ENCODE assay signal across 9 mouse cellular contexts in genomic region chr15:64434502-64434901, GRCm38 (mm10).
A peak's percentile ranks its signal among the peaks of the same experiment; 100 is the strongest.
DNase-seq lines count a peak whose midpoint lies in the region; ATAC-seq and TF ChIP-seq lines count a peak whose summit lies in the region.
"Had no signal": no experiment of that assay in that cellular context is flagged by ENCODE, and none has a peak within 500 bp of the region (broad histone marks: within the 10 kb centered on the region; RNA-seq: fewer than 3 reads in every experiment).

No protein-coding gene starts in this region.

- H3K27ac ChIP-seq in forebrain, embryonic 16.5 days (ENCODE audit: low read length), result no peak overlapping the region
- H3K27ac ChIP-seq in left cerebral cortex, adult 2 months, result peak overlapping the region; percentile 0; the same call in 1 of the 2 replicates
- H3K27ac ChIP-seq: embryonic facial prominence, embryonic 12.5 days had no signal

- H3K9ac ChIP-seq in forebrain, embryonic 16.5 days (replicated peaks; ENCODE audit: low read depth, low read length), result no peak overlapping the region
- H3K9ac ChIP-seq: embryonic facial prominence, embryonic 12.5 days had no signal

- TF ChIP-seq CTCF in left cerebral cortex, adult 2 months (IDR thresholded peaks at IDR 0.05), result no peak

- 0% methylated on average over 3 of the region's 3 CpGs for WGBS in forebrain, embryonic 16.5 days

- peaks cover 8% of the 10 kb centered on the region for H3K4me1 ChIP-seq in forebrain, embryonic 16.5 days (replicated peaks; ENCODE audit: control insufficient read depth, insufficient read depth, low read length)
- H3K4me1 ChIP-seq: embryonic facial prominence, embryonic 12.5 days had no signal

- H3K9me3 ChIP-seq in forebrain, embryonic 16.5 days (ENCODE audit: control insufficient read depth, low read length), result no peaks in the 10 kb centered on the region
- H3K9me3 ChIP-seq: embryonic facial prominence, embryonic 12.5 days had no signal

- H3K36me3 ChIP-seq in forebrain, embryonic 16.5 days (ENCODE audit: control insufficient read depth, insufficient read depth), result no peaks in the 10 kb centered on the region
- H3K36me3 ChIP-seq: embryonic facial prominence, embryonic 12.5 days had no signal

- ATAC-seq in forebrain, embryonic 16.5 days, result peak; percentile 88
- ATAC-seq in erythroblast, adult 5-6 weeks (replicated peaks; ENCODE audit: low FRiP score, poor library complexity, severe bottlenecking), result no peak

- intact Hi-C loops in left cerebral cortex, adult 2 months (cut with DNase I), result loop anchor here (1.0 kb wide), 1 partner anchor 48 kb away; no protein-coding TSS in a partner anchor

- H3K27me3 ChIP-seq in forebrain, embryonic 16.5 days (replicated peaks; ENCODE audit: control insufficient read depth, insufficient read depth, low read length), result no peaks in the 10 kb centered on the region
- H3K27me3 ChIP-seq: embryonic facial prominence, embryonic 12.5 days had no signal

- no peak overlapping the region for H3K4me3 ChIP-seq in forebrain, embryonic 16.5 days (replicated peaks; ENCODE audit: low read length)
- no peak overlapping the region for H3K4me3 ChIP-seq in left cerebral cortex, adult 2 months
- H3K4me3 ChIP-seq: embryonic facial prominence, embryonic 12.5 days had no signal

- no peak overlapping the region for H3K4me2 ChIP-seq in forebrain, embryonic 16.5 days (ENCODE audit: low read length)
- H3K4me2 ChIP-seq: embryonic facial prominence, embryonic 12.5 days had no signal

- DNase-seq in adrenal gland, postnatal 14 days, result peak; percentile 9
- DNase-seq in adrenal gland, adult 8-10 months, result no peak
- peak; percentile 9 for DNase-seq in A20 (ENCODE audit: low read depth, low spot score)
- peak; percentile 50 to 74 for DNase-seq in left cerebral cortex, adult 2 months (ENCODE audit: extremely low spot score in 1 of 2, low spot score in 2 of 2)
- peak; percentile 77 for DNase-seq in right cerebral cortex, postnatal 25 days
- DNase-seq in gastrocnemius, postnatal 10 days, result no peak

Comparison
In these comparisons a context has a peak if more than half of its experiments do, and no peak if none do; other contexts are left out.
1. DNase-seq: peak in adrenal gland, postnatal 14 days (single experiment), A20 (single experiment), left cerebral cortex, adult 2 months (2 of 2) and right cerebral cortex, postnatal 25 days (single experiment); none in adrenal gland, adult 8-10 months (single experiment) and gastrocnemius, postnatal 10 days (single experiment).